8 mouse cellular contexts compared by ENCODE assay signal in genomic region chr16:77329160-77329691, GRCm38 (mm10).
A peak's percentile ranks its signal among the peaks of the same experiment; 100 is the strongest.
DNase-seq lines count a peak whose midpoint lies in the region; ATAC-seq and TF ChIP-seq lines count a peak whose summit lies in the region.

No protein-coding gene starts in this region.

- no peaks in the 10 kb centered on the region for H3K27me3 ChIP-seq in forebrain, embryonic 11.5 days (ENCODE audit: control insufficient read depth, insufficient read depth, low read length)
- H3K27me3 ChIP-seq in heart, embryonic 15.5 days: no peaks in the 10 kb centered on the region
- H3K27me3 ChIP-seq in kidney, postnatal 0 days (ENCODE audit: insufficient read depth, low read length): no peaks in the 10 kb centered on the region
- H3K27me3 ChIP-seq in liver, embryonic 12.5 days (replicated peaks): no peaks in the 10 kb centered on the region
- no peaks in the 10 kb centered on the region for H3K27me3 ChIP-seq in midbrain, postnatal 0 days (ENCODE audit: insufficient read depth, low read length)
- no peaks in the 10 kb centered on the region for H3K27me3 ChIP-seq in stomach, embryonic 15.5 days (replicated peaks)

- peak; percentile 35; the same call in 1 of the 2 replicates for TF ChIP-seq CTCF in kidney, postnatal 0 days (IDR thresholded peaks at IDR 0.05; ENCODE audit: low read depth)
- TF ChIP-seq CTCF in midbrain, postnatal 0 days (IDR thresholded peaks at IDR 0.05): peak; percentile 12; the same call in 1 of the 2 replicates

- H3K4me1 ChIP-seq in forebrain, embryonic 11.5 days (replicated peaks; ENCODE audit: control insufficient read depth, insufficient read depth, low read length): peaks cover 2% of the 10 kb centered on the region
- H3K4me1 ChIP-seq in heart, embryonic 15.5 days (replicated peaks): no peaks in the 10 kb centered on the region
- H3K4me1 ChIP-seq in kidney, postnatal 0 days (replicated peaks; ENCODE audit: insufficient read depth, low read length): no peaks in the 10 kb centered on the region
- no peaks in the 10 kb centered on the region for H3K4me1 ChIP-seq in liver, embryonic 12.5 days
- H3K4me1 ChIP-seq in midbrain, postnatal 0 days (ENCODE audit: insufficient read depth, low read length): no peaks in the 10 kb centered on the region
- 0 out of 2 replicates have a peak, but pooled peaks cover 2% of the 10 kb centered on the region for H3K4me1 ChIP-seq in stomach, embryonic 15.5 days

- ATAC-seq in forebrain, embryonic 11.5 days (replicated peaks; ENCODE audit: low FRiP score): peak; percentile 62
- ATAC-seq in heart, embryonic 15.5 days (replicated peaks; ENCODE audit: insufficient number of reproducible peaks, insufficient read depth, low FRiP score, low read depth): peak; percentile 70
- peak; percentile 61 for ATAC-seq in kidney, postnatal 0 days (replicated peaks; ENCODE audit: low FRiP score, low read depth)
- ATAC-seq in liver, embryonic 12.5 days: 0 out of 2 replicates have a peak, but pooled peaks have one; percentile 27
- peak; percentile 63; the same call in 1 of the 2 replicates for ATAC-seq in midbrain, postnatal 0 days (ENCODE audit: low FRiP score)
- peak; percentile 60 for ATAC-seq in stomach, embryonic 15.5 days (ENCODE audit: insufficient read depth, low FRiP score, low read depth)

- H3K4me3 ChIP-seq in forebrain, embryonic 11.5 days (ENCODE audit: low read depth, low read length): peak overlapping the region; percentile 40
- peak overlapping the region; percentile 64 for H3K4me3 ChIP-seq in heart, embryonic 15.5 days
- peak overlapping the region; percentile 55 for H3K4me3 ChIP-seq in kidney, postnatal 0 days (replicated peaks; ENCODE audit: low read depth, low read length)
- peak overlapping the region; percentile 44 for H3K4me3 ChIP-seq in liver, embryonic 12.5 days
- peak overlapping the region; percentile 32 for H3K4me3 ChIP-seq in midbrain, postnatal 0 days (ENCODE audit: low read depth, low read length)
- H3K4me3 ChIP-seq in stomach, embryonic 15.5 days (replicated peaks): peak overlapping the region; percentile 55

- peak overlapping the region; percentile 87 for H3K27ac ChIP-seq in forebrain, embryonic 11.5 days (ENCODE audit: low read depth, low read length)
- H3K27ac ChIP-seq in heart, embryonic 15.5 days: peak overlapping the region; percentile 97
- peak overlapping the region; percentile 94 for H3K27ac ChIP-seq in kidney, postnatal 0 days
- peak overlapping the region; percentile 79 for H3K27ac ChIP-seq in liver, embryonic 12.5 days
- H3K27ac ChIP-seq in midbrain, postnatal 0 days (ENCODE audit: low read depth, low read length): peak overlapping the region; percentile 66
- H3K27ac ChIP-seq in stomach, embryonic 15.5 days: peak overlapping the region; percentile 98

- H3K9me3 ChIP-seq in forebrain, embryonic 11.5 days (ENCODE audit: control insufficient read depth, low read length): no peaks in the 10 kb centered on the region
- H3K9me3 ChIP-seq in heart, embryonic 15.5 days (replicated peaks): no peaks in the 10 kb centered on the region
- no peaks in the 10 kb centered on the region for H3K9me3 ChIP-seq in kidney, postnatal 0 days (replicated peaks; ENCODE audit: low read length)
- no peaks in the 10 kb centered on the region for H3K9me3 ChIP-seq in liver, embryonic 12.5 days (replicated peaks)
- H3K9me3 ChIP-seq in midbrain, postnatal 0 days (ENCODE audit: low read length): no peaks in the 10 kb centered on the region
- no peaks in the 10 kb centered on the region for H3K9me3 ChIP-seq in stomach, embryonic 15.5 days

- H3K4me2 ChIP-seq in forebrain, embryonic 11.5 days (ENCODE audit: low read depth, low read length, severe bottlenecking): peak overlapping the region; percentile 46
- peak overlapping the region; percentile 71 for H3K4me2 ChIP-seq in heart, embryonic 15.5 days
- peak overlapping the region; percentile 68 for H3K4me2 ChIP-seq in kidney, postnatal 0 days (ENCODE audit: low read length)
- H3K4me2 ChIP-seq in liver, embryonic 12.5 days: peak overlapping the region; percentile 47
- peak overlapping the region; percentile 44 for H3K4me2 ChIP-seq in midbrain, postnatal 0 days (ENCODE audit: low read depth, low read length, poor library complexity, severe bottlenecking)
- H3K4me2 ChIP-seq in stomach, embryonic 15.5 days: peak overlapping the region; percentile 58

- peak overlapping the region; percentile 76 for H3K9ac ChIP-seq in forebrain, embryonic 11.5 days (ENCODE audit: low read length)
- H3K9ac ChIP-seq in heart, embryonic 15.5 days: peak overlapping the region; percentile 78
- H3K9ac ChIP-seq in kidney, postnatal 0 days (ENCODE audit: low read depth, low read length): peak overlapping the region; percentile 65
- H3K9ac ChIP-seq in liver, embryonic 12.5 days: peak overlapping the region; percentile 8; the same call in 1 of the 2 replicates
- peak overlapping the region; percentile 44 for H3K9ac ChIP-seq in midbrain, postnatal 0 days (replicated peaks; ENCODE audit: low read length, poor library complexity, severe bottlenecking)
- H3K9ac ChIP-seq in stomach, embryonic 15.5 days: peak overlapping the region; percentile 56

- DNase-seq in cerebellum, adult 9-10 months: peak; percentile 21
- no peak for DNase-seq in cerebellum, adult 8-10 months
- peak; percentile 76 for DNase-seq in forebrain, embryonic 11.5 days (ENCODE audit: low spot score)
- DNase-seq in kidney, postnatal 0 days (ENCODE audit: low spot score): peak; percentile 83
- DNase-seq in midbrain, postnatal 0 days (ENCODE audit: low spot score): peak; percentile 62

- peaks cover 5% of the 10 kb centered on the region for H3K36me3 ChIP-seq in forebrain, embryonic 11.5 days (ENCODE audit: control insufficient read depth, insufficient read depth, low read length)
- no peaks in the 10 kb centered on the region for H3K36me3 ChIP-seq in heart, embryonic 15.5 days
- H3K36me3 ChIP-seq in kidney, postnatal 0 days (ENCODE audit: insufficient read depth, low read length): no peaks in the 10 kb centered on the region
- no peaks in the 10 kb centered on the region for H3K36me3 ChIP-seq in liver, embryonic 12.5 days
- H3K36me3 ChIP-seq in midbrain, postnatal 0 days (ENCODE audit: insufficient read depth, low read length): no peaks in the 10 kb centered on the region
- no peaks in the 10 kb centered on the region for H3K36me3 ChIP-seq in stomach, embryonic 15.5 days

- WGBS in forebrain, embryonic 11.5 days: 10% methylated on average over 17 of the region's 17 CpGs
- WGBS in heart, embryonic 15.5 days: 2% methylated on average over 17 of the region's 17 CpGs
- 1% methylated on average over 17 of the region's 17 CpGs for WGBS in kidney, postnatal 0 days
- 42% methylated on average over 17 of the region's 17 CpGs for WGBS in liver, embryonic 12.5 days (ENCODE audit: insufficient replicate concordance)
- 7% methylated on average over 17 of the region's 17 CpGs for WGBS in midbrain, postnatal 0 days
- 2% methylated on average over 17 of the region's 17 CpGs for WGBS in stomach, embryonic 15.5 days

Comparison
In these comparisons a context has a peak if more than half of its experiments do, and no peak if none do; other contexts are left out.
1. H3K9ac ChIP-seq: peak in every context shown above with its lines; median percentile 78 in heart, embryonic 15.5 days; 76 in forebrain, embryonic 11.5 days; 65 in kidney, postnatal 0 days; 56 in stomach, embryonic 15.5 days; 44 in midbrain, postnatal 0 days; 8 in liver, embryonic 12.5 days.